Mouse (Mus musculus): ENCODE results near the gene Btf3. TPM values are rescaled to one million over a fixed set of nuclear protein-coding genes. Genes with fewer than 3 reads are reported as not detected.

Gene Btf3
- polyA plus RNA-seq (2014; fragmentation: Nextera tagmentation; extraction: Ambion mirVana) = 697 and 773 TPM in 2 replicates

DNA sequence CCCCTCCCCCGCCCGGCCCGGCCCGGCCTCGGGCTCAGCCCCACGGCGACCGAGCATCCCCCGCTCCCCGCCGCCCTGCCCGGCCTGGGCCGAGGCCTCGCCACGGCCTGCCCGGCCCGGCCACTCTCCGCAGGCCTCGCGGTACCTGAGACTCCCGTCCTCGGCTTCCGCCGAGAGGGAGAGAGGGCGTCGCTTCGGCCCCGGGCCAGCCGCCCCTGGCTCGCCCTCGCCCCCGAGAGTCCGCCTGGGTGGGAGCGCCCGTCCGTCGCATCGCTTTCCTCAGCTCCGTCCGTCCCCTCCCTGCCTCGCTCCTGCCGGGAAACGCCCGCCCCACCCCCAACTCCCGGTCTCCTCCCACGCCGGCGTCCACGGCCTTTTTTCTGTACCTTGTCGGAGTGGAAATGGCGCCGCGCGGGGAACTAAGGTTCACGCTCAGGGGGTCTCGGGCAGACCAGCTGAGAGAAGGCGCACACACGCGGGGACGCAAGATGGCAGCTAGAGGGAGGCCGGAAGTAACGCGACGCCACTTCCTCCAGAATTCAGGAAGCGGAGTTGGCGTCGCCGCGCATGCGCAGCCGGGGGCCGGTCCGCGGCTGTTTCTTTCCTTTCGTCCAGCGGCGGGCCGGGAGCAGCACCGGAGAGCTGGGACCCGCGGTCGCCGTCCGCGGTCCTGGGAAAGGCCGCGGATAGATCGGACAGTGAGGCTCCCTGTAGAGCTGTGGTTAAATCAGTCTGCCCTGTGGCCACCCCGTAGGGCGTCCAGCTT, at the start of gene Btf3:
Btf3 (minus strand) TSS at position 527 of the 766 bp plus-strand sequence.
- Histone ChIP-seq H3K9me3 (ENCODE audit: control insufficient read depth, low read length) (no peaks in the 10 kb centered on the region), H3K4me3 (ENCODE audit: low read depth, low read length) (peak within 1 kb of the TSS; percentile 99), H3K9ac (ENCODE audit: low read length) (peak within 1 kb of the TSS; percentile 83), H3K4me1 (replicated peaks; ENCODE audit: control insufficient read depth, insufficient read depth, low read length) (peaks cover 10% of the 10 kb centered on the region; the same call in 1 of the 2 replicates), H3K27me3 (ENCODE audit: control insufficient read depth, insufficient read depth, low read length) (no peaks in the 10 kb centered on the region), H3K36me3 (ENCODE audit: control insufficient read depth, insufficient read depth, low read length) (peaks cover 9% of the 10 kb centered on the region; the same call in 1 of the 2 replicates), H3K27ac (ENCODE audit: low read depth, low read length) (peak within 1 kb of the TSS; percentile 84), H3K4me2 (ENCODE audit: low read depth, low read length, severe bottlenecking) (peak within 1 kb of the TSS; percentile 73)
- DNase-seq (ENCODE audit: low spot score) = peak; percentile 97
- peak; percentile 92 for ATAC-seq (replicated peaks; ENCODE audit: low FRiP score)
- WGBS = under 1% methylated on average over 82 of the region's 90 CpGs

- DNase-seq (ENCODE audit: low spot score) = peak; percentile 78
- Histone ChIP-seq H3K4me2 (ENCODE audit: low read depth, low read length, severe bottlenecking) (peak overlapping the region; percentile 47), H3K4me1 (replicated peaks; ENCODE audit: control insufficient read depth, insufficient read depth, low read length) (peaks cover 12% of the 10 kb centered on the region), H3K4me3 (ENCODE audit: low read depth, low read length) (peak overlapping the region; percentile 21), H3K27ac (ENCODE audit: low read depth, low read length) (no peak overlapping the region), H3K9ac (ENCODE audit: low read length) (peak overlapping the region; percentile 32; the same call in 1 of the 2 replicates), H3K9me3 (ENCODE audit: control insufficient read depth, low read length) (no peaks in the 10 kb centered on the region), H3K36me3 (ENCODE audit: control insufficient read depth, insufficient read depth, low read length) (no peaks in the 10 kb centered on the region), H3K27me3 (ENCODE audit: control insufficient read depth, insufficient read depth, low read length) (peaks cover 81% of the 10 kb centered on the region)
- under 1% methylated on average over 52 of the region's 52 CpGs for WGBS
- peak; percentile 49 for ATAC-seq (replicated peaks; ENCODE audit: low FRiP score)
Observed at GRCm38 (mm10) chr13:98365766-98366421, 49.1 kb upstream of the Btf3 start.

DNA sequence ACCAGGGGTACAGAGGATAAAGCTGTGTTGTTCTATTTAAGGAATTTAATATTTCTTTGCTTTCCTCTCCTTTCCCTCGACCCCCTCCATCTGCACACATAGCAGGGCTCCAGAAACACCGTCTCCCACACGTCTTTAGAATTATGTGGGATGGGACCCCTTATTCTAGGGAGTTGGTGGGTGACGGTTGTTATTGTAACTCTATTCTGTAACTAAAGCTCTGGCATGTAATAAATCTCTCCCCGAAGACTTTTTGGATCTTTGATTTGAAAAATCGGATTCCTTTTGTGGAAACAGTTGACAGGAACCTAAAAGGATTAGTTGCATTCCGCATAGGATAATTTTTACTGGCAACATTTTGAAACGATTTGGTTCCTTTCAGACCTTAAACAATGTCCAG, 48.3 kb upstream of the Btf3 start:
- WGBS = under 1% methylated on average over 8 of the region's 8 CpGs
- Histone ChIP-seq H3K4me1 (replicated peaks; ENCODE audit: control insufficient read depth, insufficient read depth, low read length) (peaks cover 12% of the 10 kb centered on the region), H3K27ac (ENCODE audit: low read depth, low read length) (no peak overlapping the region), H3K4me3 (ENCODE audit: low read depth, low read length) (no peak overlapping the region), H3K36me3 (ENCODE audit: control insufficient read depth, insufficient read depth, low read length) (no peaks in the 10 kb centered on the region), H3K9me3 (ENCODE audit: control insufficient read depth, low read length) (no peaks in the 10 kb centered on the region), H3K4me2 (ENCODE audit: low read depth, low read length, severe bottlenecking) (no peak overlapping the region), H3K27me3 (ENCODE audit: control insufficient read depth, insufficient read depth, low read length) (peaks cover 83% of the 10 kb centered on the region), H3K9ac (ENCODE audit: low read length) (no peak overlapping the region)
- DNase-seq (ENCODE audit: low spot score) = no peak
- ATAC-seq (replicated peaks; ENCODE audit: low FRiP score) = no peak

- H3K4me2 ChIP-seq (ENCODE audit: low read depth, low read length, severe bottlenecking) = no peak overlapping the region
- no peaks in the 10 kb centered on the region for H3K9me3 ChIP-seq (ENCODE audit: control insufficient read depth, low read length)
- ATAC-seq (replicated peaks; ENCODE audit: low FRiP score) = no peak
- H3K9ac ChIP-seq (ENCODE audit: low read length) = no peak overlapping the region
- H3K27ac ChIP-seq (ENCODE audit: low read depth, low read length) = no peak overlapping the region
- WGBS = 3% methylated on average over 4 of the region's 4 CpGs
- peak; percentile 43 for DNase-seq (ENCODE audit: low spot score)
- no peak overlapping the region for H3K4me3 ChIP-seq (ENCODE audit: low read depth, low read length)
- H3K36me3 ChIP-seq (ENCODE audit: control insufficient read depth, insufficient read depth, low read length) = no peaks in the 10 kb centered on the region
- peaks cover 12% of the 10 kb centered on the region for H3K4me1 ChIP-seq (replicated peaks; ENCODE audit: control insufficient read depth, insufficient read depth, low read length)
- peaks cover 83% of the 10 kb centered on the region for H3K27me3 ChIP-seq (ENCODE audit: control insufficient read depth, insufficient read depth, low read length)
Observed at GRCm38 (mm10) chr13:98363046-98363445, 46.2 kb upstream of the Btf3 start.

GRCm38 (mm10) chr13:98361161-98361560, 44.4 kb upstream of the Btf3 start:
- peaks cover 75% of the 10 kb centered on the region for H3K27me3 ChIP-seq (ENCODE audit: control insufficient read depth, insufficient read depth, low read length)
- no peak overlapping the region for H3K27ac ChIP-seq (ENCODE audit: low read depth, low read length)
- no peak overlapping the region for H3K9ac ChIP-seq (ENCODE audit: low read length)
- peaks cover 6% of the 10 kb centered on the region for H3K4me1 ChIP-seq (replicated peaks; ENCODE audit: control insufficient read depth, insufficient read depth, low read length)
- 5% methylated on average over 5 of the region's 5 CpGs for WGBS
- H3K36me3 ChIP-seq (ENCODE audit: control insufficient read depth, insufficient read depth, low read length) = no peaks in the 10 kb centered on the region
- H3K4me3 ChIP-seq (ENCODE audit: low read depth, low read length) = no peak overlapping the region
- DNase-seq (ENCODE audit: low spot score) = no peak
- no peak overlapping the region for H3K4me2 ChIP-seq (ENCODE audit: low read depth, low read length, severe bottlenecking)
- no peaks in the 10 kb centered on the region for H3K9me3 ChIP-seq (ENCODE audit: control insufficient read depth, low read length)
- ATAC-seq (replicated peaks; ENCODE audit: low FRiP score) = no peak

DNA sequence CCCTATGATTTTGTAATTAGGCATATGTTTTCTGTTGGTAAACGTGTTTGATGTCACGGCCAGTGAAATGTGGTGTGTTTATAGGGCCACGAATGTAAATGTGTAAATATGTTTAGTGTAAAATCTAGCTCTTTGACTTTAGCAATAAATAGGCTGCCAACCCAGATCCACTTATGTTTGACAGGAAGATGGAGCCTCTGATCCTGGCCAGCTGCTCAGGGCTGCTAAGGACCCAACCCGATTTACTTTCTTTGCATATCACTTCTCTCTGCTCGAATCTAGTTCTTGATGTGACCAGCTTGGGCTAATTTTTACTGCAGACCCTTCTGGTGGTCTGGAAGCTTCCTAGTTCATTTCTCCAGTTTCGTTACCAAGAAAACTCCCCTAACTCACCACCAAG, 43.6 kb upstream of the Btf3 start:
- Histone ChIP-seq H3K9ac (ENCODE audit: low read length) (no peak overlapping the region), H3K27me3 (ENCODE audit: control insufficient read depth, insufficient read depth, low read length) (peaks cover 76% of the 10 kb centered on the region), H3K4me2 (ENCODE audit: low read depth, low read length, severe bottlenecking) (no peak overlapping the region), H3K9me3 (ENCODE audit: control insufficient read depth, low read length) (no peaks in the 10 kb centered on the region), H3K4me3 (ENCODE audit: low read depth, low read length) (no peak overlapping the region), H3K36me3 (ENCODE audit: control insufficient read depth, insufficient read depth, low read length) (no peaks in the 10 kb centered on the region), H3K27ac (ENCODE audit: low read depth, low read length) (no peak overlapping the region), H3K4me1 (replicated peaks; ENCODE audit: control insufficient read depth, insufficient read depth, low read length) (peaks cover 3% of the 10 kb centered on the region; the same call in 1 of the 2 replicates)
- DNase-seq (ENCODE audit: low spot score) = no peak
- no peak for ATAC-seq (replicated peaks; ENCODE audit: low FRiP score)
- WGBS = 7% methylated on average over 6 of the region's 6 CpGs

DNA sequence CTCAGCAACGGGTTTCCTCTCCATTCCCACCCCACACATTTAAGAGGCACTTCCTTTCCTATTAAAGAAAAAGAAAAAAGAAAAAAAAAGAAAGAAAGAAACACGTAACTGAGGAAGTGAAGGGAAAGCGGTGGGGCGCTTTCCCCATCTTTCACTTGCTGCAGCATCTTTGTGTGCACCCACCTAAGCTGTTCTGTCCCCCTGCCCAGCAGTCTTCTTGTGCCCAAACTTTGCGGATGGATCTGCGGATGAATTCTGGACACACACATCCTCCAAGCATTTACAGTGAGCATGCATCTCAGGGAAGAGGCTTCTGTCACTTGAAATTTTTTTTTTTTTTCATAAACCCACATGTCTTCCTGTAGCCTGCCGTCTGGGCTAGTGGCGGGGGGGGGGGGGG, 42.5 kb upstream of the Btf3 start:
- H3K27ac ChIP-seq (ENCODE audit: low read depth, low read length) = 0 out of 2 replicates have a peak overlapping the region, but pooled peaks have one; percentile 31
- DNase-seq (ENCODE audit: low spot score) = peak; percentile 55

DNA sequence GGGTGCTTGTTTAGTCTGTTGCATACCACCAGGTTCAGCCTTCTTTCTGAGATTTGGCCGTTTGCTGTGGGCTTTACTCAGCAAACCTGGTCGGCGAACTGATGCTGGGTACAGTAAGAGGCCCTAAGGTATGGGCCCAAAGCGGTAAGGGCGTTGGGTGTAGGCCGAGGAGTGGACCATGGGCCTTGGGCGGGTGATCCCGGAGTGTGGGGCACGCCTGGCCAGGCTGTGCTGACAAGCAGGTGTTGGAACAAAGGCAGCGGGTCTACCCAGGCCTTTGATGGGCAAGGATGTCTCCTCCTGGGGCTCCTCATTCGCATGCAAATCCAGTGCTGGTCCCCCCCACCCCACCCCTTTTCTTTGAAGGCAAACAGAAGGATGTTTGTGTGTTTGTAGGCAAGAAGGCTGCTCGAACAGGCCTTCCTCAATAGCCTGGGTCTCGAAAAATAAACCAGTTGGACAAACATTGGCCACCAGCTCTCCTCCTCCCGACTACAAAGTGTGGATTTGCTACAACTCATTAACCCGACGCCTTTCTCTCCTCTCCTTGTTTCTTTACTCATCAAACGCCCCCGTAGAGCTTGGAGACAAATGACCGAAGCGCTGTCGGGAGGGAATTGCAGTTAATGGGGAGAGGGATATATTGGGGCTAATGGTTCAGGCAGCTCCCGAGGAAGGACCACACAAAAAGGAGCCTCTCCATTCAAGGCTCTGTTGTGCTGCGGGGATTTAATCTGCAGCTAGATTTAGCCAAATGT, 41.8 kb upstream of the Btf3 start:
- 2% methylated on average over 23 of the region's 23 CpGs for WGBS

More for the DNA sequence above, 42.5 kb upstream of the Btf3 start:
- H3K27me3 ChIP-seq (ENCODE audit: control insufficient read depth, insufficient read depth, low read length) = peaks cover 78% of the 10 kb centered on the region
- peaks cover 9% of the 10 kb centered on the region; the same call in 1 of the 2 replicates for H3K4me1 ChIP-seq (replicated peaks; ENCODE audit: control insufficient read depth, insufficient read depth, low read length)
- WGBS = 1% methylated on average over 6 of the region's 8 CpGs
- no peaks in the 10 kb centered on the region for H3K9me3 ChIP-seq (ENCODE audit: control insufficient read depth, low read length)
- ATAC-seq (replicated peaks; ENCODE audit: low FRiP score) = no peak
- H3K9ac ChIP-seq (ENCODE audit: low read length) = no peak overlapping the region
- no peak overlapping the region for H3K4me3 ChIP-seq (ENCODE audit: low read depth, low read length)
- H3K36me3 ChIP-seq (ENCODE audit: control insufficient read depth, insufficient read depth, low read length) = no peaks in the 10 kb centered on the region
- H3K4me2 ChIP-seq (ENCODE audit: low read depth, low read length, severe bottlenecking) = no peak overlapping the region

More for the DNA sequence above, 41.8 kb upstream of the Btf3 start:
- H3K9me3 ChIP-seq (ENCODE audit: control insufficient read depth, low read length) = no peaks in the 10 kb centered on the region
- peak overlapping the region; percentile 73; the same call in 1 of the 2 replicates for H3K27ac ChIP-seq (ENCODE audit: low read depth, low read length)
- no peak overlapping the region for H3K9ac ChIP-seq (ENCODE audit: low read length)
- peaks cover 15% of the 10 kb centered on the region for H3K4me1 ChIP-seq (replicated peaks; ENCODE audit: control insufficient read depth, insufficient read depth, low read length)
- peak overlapping the region; percentile 22 for H3K4me2 ChIP-seq (ENCODE audit: low read depth, low read length, severe bottlenecking)
- peaks cover 82% of the 10 kb centered on the region for H3K27me3 ChIP-seq (ENCODE audit: control insufficient read depth, insufficient read depth, low read length)
- DNase-seq (ENCODE audit: low spot score) (peak; percentile 73), ATAC-seq (replicated peaks; ENCODE audit: low FRiP score) (peak; percentile 59)
- H3K36me3 ChIP-seq (ENCODE audit: control insufficient read depth, insufficient read depth, low read length) = no peaks in the 10 kb centered on the region
- H3K4me3 ChIP-seq (ENCODE audit: low read depth, low read length) = peak overlapping the region; percentile 12; the same call in 1 of the 2 replicates

All from forebrain, embryonic 11.5 days (tissue).